Mouse (Mus musculus) C2C12 (cell line): ENCODE data around the gene Cdk14. TPM values are rescaled to one million over a fixed set of nuclear protein-coding genes. Genes with fewer than 3 reads are reported as not detected.

ENCODE experiments used
- H3K27me3 ChIP-seq: one replicate; pipeline ENCODE4 v1.6.1; 2011; ENCODE audit not compliant: control insufficient read depth, insufficient read depth, insufficient read length
- H3K36me3 ChIP-seq: one replicate; pipeline ENCODE4 v1.6.1; 2011; ENCODE audit not compliant: control insufficient read depth, insufficient read depth
- H3K4me3 ChIP-seq: one replicate; pipeline ENCODE4 v1.5.1; 2011; ENCODE audit warnings: mild to moderate bottlenecking, control low read depth; ENCODE audit not compliant: poor library complexity, insufficient read depth, severe bottlenecking
- H3K79me2 ChIP-seq: one replicate; pipeline ENCODE4 v1.6.1; 2011; ENCODE audit not compliant: control insufficient read depth, insufficient read depth
- H3K79me3 ChIP-seq: one replicate; pipeline ENCODE4 v1.6.1; 2011; ENCODE audit warnings: low read depth, control low read depth
- H3ac ChIP-seq: one replicate; pipeline ENCODE3; 2011; ENCODE audit warnings: low read depth; ENCODE audit not compliant: control insufficient read depth, insufficient read length
- CEBPB ChIP-seq: IDR thresholded peaks from one replicate; pipeline ENCODE4 v1.6.1; 2011; ENCODE audit warnings: low read depth, mild to moderate bottlenecking, control low read depth, moderate library complexity
- CTCF ChIP-seq: IDR thresholded peaks from one replicate; pipeline ENCODE4 v1.5.1; 2011; ENCODE audit not compliant: control insufficient read depth, insufficient read depth, insufficient read length
- FOSL1 ChIP-seq: IDR thresholded peaks from one replicate; pipeline ENCODE4 v1.8.0; 2011; ENCODE audit warnings: mild to moderate bottlenecking, low read length; ENCODE audit not compliant: poor library complexity, insufficient read depth, severe bottlenecking
- MAX ChIP-seq: IDR thresholded peaks from one replicate; pipeline ENCODE4 v1.6.1; 2011; ENCODE audit warnings: mild to moderate bottlenecking, control low read depth
- MYOD1 ChIP-seq: IDR thresholded peaks from one replicate; pipeline ENCODE4 v1.6.1; 2011; ENCODE audit warnings: low read depth; ENCODE audit not compliant: control insufficient read depth, insufficient read length
- MYOG ChIP-seq: IDR thresholded peaks from one replicate; pipeline ENCODE4 v1.6.1; 2011; ENCODE audit not compliant: control insufficient read depth, insufficient read length; ENCODE audit errors: extremely low read depth
- USF1 ChIP-seq: IDR thresholded peaks from one replicate; pipeline ENCODE4 v1.6.1; 2011; ENCODE audit warnings: low read depth, mild to moderate bottlenecking, control low read depth, moderate library complexity
- polyA plus RNA-seq: library from polyadenylated mRNA; unstranded; fragments of >200 nt; fragmentation: generic; extraction: Trizol; gene quantifications from one replicate; pipeline ENCODE4 v1.2.1, GENCODE M21; 2012; ENCODE audit warnings: missing spikeins

Gene Cdk14
- polyA plus RNA-seq, 1 experiment, result 15.9 TPM

GRCm38 (mm10) chr5:5365285-5366076 lies 54.6 kb downstream of the Cdk14 start:
- TF ChIP-seq MAX (no peak), CEBPB (no peak), CTCF (no peak), USF1 (no peak), FOSL1 (no peak), MYOD1 (no peak), MYOG (no peak)
- Histone ChIP-seq H3K79me2 (peaks cover 72% of the 10 kb centered on the region), H3K36me3 (peaks cover 40% of the 10 kb centered on the region), H3ac (no peak overlapping the region), H3K27me3 (no peaks in the 10 kb centered on the region), H3K79me3 (peaks cover 22% of the 10 kb centered on the region), H3K4me3 (no peak overlapping the region)

- no peak for TF ChIP-seq USF1
- TF ChIP-seq CTCF, result no peak
- TF ChIP-seq MAX, result no peak
- TF ChIP-seq FOSL1, result no peak
- no peak for TF ChIP-seq CEBPB
- no peak for TF ChIP-seq MYOG
- TF ChIP-seq MYOD1, result no peak
- Histone ChIP-seq H3K4me3 (no peak overlapping the region), H3K27me3 (no peaks in the 10 kb centered on the region), H3K79me2 (peaks cover 87% of the 10 kb centered on the region), H3ac (no peak overlapping the region), H3K36me3 (peaks cover 32% of the 10 kb centered on the region), H3K79me3 (peaks cover 41% of the 10 kb centered on the region)
Observed at GRCm38 (mm10) chr5:5361684-5362083, 58.4 kb downstream of the Cdk14 start.

DNA sequence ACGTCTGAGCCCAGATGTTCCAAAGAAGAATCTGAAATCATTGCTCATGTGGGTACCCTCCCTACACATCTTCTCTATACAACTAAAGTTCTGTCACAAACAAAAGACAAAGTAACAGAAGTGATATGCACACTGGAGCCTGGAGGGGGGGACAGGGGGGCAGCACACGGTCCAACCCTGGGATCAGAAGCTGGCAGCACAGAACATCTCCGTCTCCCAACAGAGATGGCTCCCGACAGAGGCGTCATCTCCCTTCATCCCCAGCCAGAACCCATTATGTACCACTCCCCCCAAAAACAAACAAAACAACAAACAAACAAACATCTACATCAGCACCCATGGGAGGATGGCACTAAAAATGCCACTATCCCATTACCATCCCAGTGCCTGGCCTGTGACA lies 59.8 kb downstream of the Cdk14 start:
- H3K4me3 ChIP-seq, result no peak overlapping the region
- H3K79me2 ChIP-seq, result peaks cover 84% of the 10 kb centered on the region
- H3K27me3 ChIP-seq, result no peaks in the 10 kb centered on the region
- H3ac ChIP-seq, result no peak overlapping the region
- TF ChIP-seq FOSL1 (no peak), MAX (no peak), CTCF (no peak), CEBPB (no peak), USF1 (no peak), MYOG (no peak), MYOD1 (no peak)
- peaks cover 32% of the 10 kb centered on the region for H3K36me3 ChIP-seq
- H3K79me3 ChIP-seq, result peaks cover 42% of the 10 kb centered on the region

DNA sequence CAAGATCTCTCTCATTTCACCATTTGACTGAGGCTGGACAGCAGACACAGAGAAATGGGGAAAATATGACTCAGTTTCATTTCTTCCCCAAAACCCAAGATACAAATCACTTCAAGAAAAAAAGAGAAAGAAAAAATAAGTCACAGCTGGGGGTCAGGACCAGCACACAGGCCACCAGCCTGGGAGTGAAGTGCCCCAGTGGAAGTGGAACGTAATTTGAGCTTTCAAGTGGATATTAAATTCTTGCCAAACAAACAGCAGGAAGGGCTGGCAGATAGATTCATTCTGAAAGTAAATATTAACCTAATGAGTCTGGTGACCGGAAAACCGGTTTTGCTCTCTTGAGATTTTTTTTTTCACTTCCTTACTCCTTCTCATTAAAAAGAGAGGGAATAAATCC lies 60.2 kb downstream of the Cdk14 start:
- TF ChIP-seq MYOG (no peak), MYOD1 (no peak)
- Histone ChIP-seq H3ac (no peak overlapping the region), H3K79me2 (peaks cover 86% of the 10 kb centered on the region), H3K79me3 (peaks cover 45% of the 10 kb centered on the region), H3K27me3 (no peaks in the 10 kb centered on the region), H3K36me3 (peaks cover 32% of the 10 kb centered on the region), H3K4me3 (no peak overlapping the region)

- peaks cover 45% of the 10 kb centered on the region for H3K79me3 ChIP-seq
- H3K27me3 ChIP-seq, result no peaks in the 10 kb centered on the region
- peaks cover 32% of the 10 kb centered on the region for H3K36me3 ChIP-seq
- no peak overlapping the region for H3ac ChIP-seq
- TF ChIP-seq MAX (no peak), USF1 (no peak), CTCF (no peak), MYOD1 (no peak), FOSL1 (no peak), MYOG (no peak), CEBPB (no peak)
- H3K4me3 ChIP-seq, result no peak overlapping the region
- H3K79me2 ChIP-seq, result peaks cover 88% of the 10 kb centered on the region
Observed at GRCm38 (mm10) chr5:5359370-5359769, 60.7 kb downstream of the Cdk14 start.

DNA sequence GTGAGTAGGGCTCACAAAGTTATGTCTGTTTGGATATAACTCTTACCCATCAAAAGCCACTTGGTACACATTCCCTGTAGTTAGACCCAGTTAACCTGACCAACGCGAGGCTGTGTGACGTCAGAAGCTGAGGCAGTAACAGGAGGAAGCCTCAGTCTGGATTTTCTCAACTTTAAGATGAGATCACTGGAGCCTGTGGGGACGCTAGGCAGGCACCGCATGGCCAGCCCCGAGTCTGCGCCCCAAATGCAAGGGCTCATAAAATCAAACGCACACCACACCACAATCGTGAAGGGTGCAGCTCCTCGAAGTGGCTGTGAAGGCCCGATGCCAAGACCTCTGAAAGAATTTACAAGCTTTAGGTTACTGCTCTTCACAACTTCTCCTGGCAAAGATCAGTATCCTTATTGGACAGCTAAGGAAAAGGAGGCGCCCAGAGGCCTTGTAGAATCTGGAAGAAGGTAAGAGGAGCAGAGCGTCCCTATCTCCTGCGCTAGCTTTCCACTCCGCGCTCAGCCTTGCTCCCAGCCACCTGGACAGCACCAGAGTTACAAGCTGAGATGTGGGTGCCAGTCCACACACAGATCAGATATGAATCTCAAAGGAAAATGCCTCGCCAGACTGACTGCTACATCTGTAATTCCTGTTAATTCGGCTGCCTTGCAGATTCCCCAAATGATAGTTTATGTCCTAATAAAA lies 61.9 kb downstream of the Cdk14 start:
- H3K79me3 ChIP-seq, result peaks cover 44% of the 10 kb centered on the region
- peaks cover 24% of the 10 kb centered on the region for H3K36me3 ChIP-seq
- TF ChIP-seq USF1 (no peak), MAX (no peak), MYOG (no peak), CTCF (no peak), FOSL1 (no peak), CEBPB (no peak), MYOD1 (no peak)
- H3K79me2 ChIP-seq, result peaks cover 88% of the 10 kb centered on the region
- H3K4me3 ChIP-seq, result no peak overlapping the region
- no peak overlapping the region for H3ac ChIP-seq
- no peaks in the 10 kb centered on the region for H3K27me3 ChIP-seq
